Mouse (Mus musculus) MEL (cell line): ENCODE measurements around the gene Krt6a. TPM values are rescaled to one million over a fixed set of nuclear protein-coding genes. Genes with fewer than 3 reads are reported as not detected.

ENCODE experiments used
- DNase-seq: peaks from one replicate; pipeline ENCODE4 v3.0.0; 2011; ENCODE audit warnings: low read depth, low spot score
- H3K27ac ChIP-seq: 2 replicates; pipeline ENCODE4 v1.5.1; 2012; ENCODE audit warnings: low read depth, mild to moderate bottlenecking, control low read depth, low read length, moderate library complexity; ENCODE audit not compliant: control insufficient read depth
- H3K27me3 ChIP-seq, 2 experiments: fragments of 150-350 bp in 1 of 2; sonication (generic) in 1 of 2; 2 replicates each; pipeline ENCODE4 v1.6.1; 2012; ENCODE audit warnings: low read length in 2 of 2, mild to moderate bottlenecking in 2 of 2, improper control_type of control experiment in 1 of 2, moderate library complexity in 1 of 2; ENCODE audit not compliant: insufficient read depth in 2 of 2, control insufficient read depth in 1 of 2
- H3K36me3 ChIP-seq, 2 experiments: 2 replicates each; pipeline ENCODE4 v1.6.1; 2012 to 2014; ENCODE audit warnings: low read length in 2 of 2, improper control_type of control experiment in 1 of 2, inconsistent platforms in 1 of 2, mild to moderate bottlenecking in 1 of 2; ENCODE audit not compliant: insufficient read depth in 2 of 2, control insufficient read depth in 1 of 2
- H3K4me1 ChIP-seq, 2 experiments: fragments of 150-350 bp in 1 of 2; sonication (generic) in 1 of 2; 2 replicates each; pipeline ENCODE4 v1.6.1; 2012; ENCODE audit warnings: low read length in 2 of 2, improper control_type of control experiment in 1 of 2, mild to moderate bottlenecking in 1 of 2; ENCODE audit not compliant: insufficient read depth in 2 of 2, control insufficient read depth in 1 of 2
- H3K4me3 ChIP-seq, 2 experiments: fragments of 150-350 bp in 1 of 2; sonication (generic) in 1 of 2; 2 replicates each; pipeline ENCODE4 v1.5.1; 2012; ENCODE audit warnings: low read depth in 2 of 2, low read length in 2 of 2, mild to moderate bottlenecking in 2 of 2, moderate library complexity in 2 of 2, control low read depth in 1 of 2, improper control_type of control experiment in 1 of 2; ENCODE audit not compliant: control insufficient read depth in 1 of 2, insufficient read depth in 1 of 2
- H3K79me2 ChIP-seq: 2 replicates; pipeline ENCODE4 v1.6.1; 2012; ENCODE audit warnings: mild to moderate bottlenecking, low read length, moderate library complexity; ENCODE audit not compliant: control insufficient read depth, poor library complexity, insufficient read depth
- H3K9ac ChIP-seq: 2 replicates; pipeline ENCODE4 v1.6.1; 2012; ENCODE audit warnings: low read depth, mild to moderate bottlenecking, control low read depth, low read length, moderate library complexity; ENCODE audit not compliant: control insufficient read depth, poor library complexity, severe bottlenecking
- H3K9me3 ChIP-seq: fragments of 150-350 bp; sonication (generic); replicated peaks from 2 replicates; pipeline ENCODE4 v1.6.1; 2012; ENCODE audit warnings: mild to moderate bottlenecking, low read length, improper control_type of control experiment, moderate library complexity; ENCODE audit not compliant: insufficient read depth
- BHLHE40 ChIP-seq: IDR thresholded peaks from 2 replicates; pipeline ENCODE4 v1.6.1; 2012; ENCODE audit warnings: low read depth, mild to moderate bottlenecking, inconsistent platforms, low read length, improper control_type of control experiment, borderline replicate concordance
- CHD1 ChIP-seq: IDR thresholded peaks from 2 replicates; pipeline ENCODE4 v1.6.1; 2012; ENCODE audit warnings: low read depth, mild to moderate bottlenecking, inconsistent platforms, low read length, improper control_type of control experiment
- CHD2 ChIP-seq: IDR thresholded peaks from 2 replicates; pipeline ENCODE4 v1.6.1; 2011; ENCODE audit warnings: low read length, improper control_type of control experiment
- EP300 ChIP-seq, 2 experiments: IDR thresholded peaks; 2 replicates each; pipeline ENCODE4 v1.6.1; 2011; ENCODE audit warnings: improper control_type of control experiment in 2 of 2, low read length in 2 of 2, low read depth in 1 of 2, mild to moderate bottlenecking in 1 of 2
- ETS1 ChIP-seq: IDR thresholded peaks from 2 replicates; pipeline ENCODE4 v1.6.1; 2012; ENCODE audit warnings: low read depth, mild to moderate bottlenecking, inconsistent platforms, low read length, improper control_type of control experiment, moderate library complexity
- GABPA ChIP-seq: IDR thresholded peaks from 2 replicates; pipeline ENCODE4 v1.6.1; 2012; ENCODE audit warnings: low read depth, mild to moderate bottlenecking, inconsistent platforms, low read length, improper control_type of control experiment, moderate library complexity
- GATA1 ChIP-seq: IDR thresholded peaks from 2 replicates; pipeline ENCODE4 v1.6.1; 2011; ENCODE audit warnings: low read depth, low read length, improper control_type of control experiment
- HCFC1 ChIP-seq: IDR thresholded peaks from 2 replicates; pipeline ENCODE4 v1.6.1; 2012; ENCODE audit warnings: low read depth, mild to moderate bottlenecking, inconsistent platforms, low read length, improper control_type of control experiment, moderate library complexity
- KAT2A ChIP-seq: conservative IDR thresholded peaks from 2 replicates; pipeline ENCODE4 v1.6.1; 2012; ENCODE audit warnings: low read depth, low read length, improper control_type of control experiment, inconsistent platforms
- MAZ ChIP-seq: IDR thresholded peaks from 2 replicates; pipeline ENCODE4 v1.6.1; 2012; ENCODE audit warnings: low read depth, mild to moderate bottlenecking, inconsistent platforms, low read length, improper control_type of control experiment
- MEF2A ChIP-seq: IDR thresholded peaks from 2 replicates; pipeline ENCODE4 v1.6.1; 2014; ENCODE audit warnings: low read depth, mild to moderate bottlenecking, inconsistent platforms, low read length, improper control_type of control experiment; ENCODE audit not compliant: poor library complexity, insufficient replicate concordance, severe bottlenecking; ENCODE audit errors: extremely low read depth
- MXI1 ChIP-seq: IDR thresholded peaks from 2 replicates; pipeline ENCODE4 v1.6.1; 2011; ENCODE audit warnings: mild to moderate bottlenecking, low read depth, low read length, improper control_type of control experiment
- MYC ChIP-seq: IDR thresholded peaks from 2 replicates; pipeline ENCODE4 v1.6.1; 2011; ENCODE audit warnings: low read depth, mild to moderate bottlenecking, low read length, improper control_type of control experiment, moderate library complexity
- NELFE ChIP-seq: IDR thresholded peaks from 2 replicates; pipeline ENCODE4 v1.6.1; 2011; ENCODE audit warnings: low read depth, low read length, improper control_type of control experiment
- POLR2A ChIP-seq, 2 experiments: IDR thresholded peaks; 2 replicates each; pipeline ENCODE4 v1.6.1; 2011 to 2012; ENCODE audit warnings: low read length in 2 of 2, mild to moderate bottlenecking in 2 of 2, control low read depth in 1 of 2, improper control_type of control experiment in 1 of 2, low read depth in 1 of 2, moderate library complexity in 1 of 2; ENCODE audit not compliant: control insufficient read depth in 1 of 2, insufficient read depth in 1 of 2, poor library complexity in 1 of 2
- RAD21 ChIP-seq: IDR thresholded peaks from 2 replicates; pipeline ENCODE4 v1.6.1; 2011; ENCODE audit warnings: mild to moderate bottlenecking, low read depth, low read length, improper control_type of control experiment
- RCOR1 ChIP-seq: IDR thresholded peaks from 2 replicates; pipeline ENCODE4 v1.6.1; 2012; ENCODE audit warnings: low read depth, mild to moderate bottlenecking, inconsistent platforms, low read length, improper control_type of control experiment
- TCF12 ChIP-seq: IDR thresholded peaks from 2 replicates; pipeline ENCODE4 v1.6.1; 2014; ENCODE audit warnings: low read depth, mild to moderate bottlenecking, inconsistent platforms, low read length, improper control_type of control experiment, moderate library complexity
- USF1 ChIP-seq: IDR thresholded peaks from 2 replicates; pipeline ENCODE4 v1.6.1; 2014; ENCODE audit warnings: low read depth, mild to moderate bottlenecking, inconsistent platforms, low read length, improper control_type of control experiment, moderate library complexity
- USF2 ChIP-seq, 2 experiments: IDR thresholded peaks; 2 replicates each; pipeline ENCODE4 v1.6.1; 2011 to 2012; ENCODE audit warnings: improper control_type of control experiment in 2 of 2, low read length in 2 of 2, borderline replicate concordance in 1 of 2, inconsistent platforms in 1 of 2, low read depth in 1 of 2, mild to moderate bottlenecking in 1 of 2; ENCODE audit not compliant: insufficient read depth in 1 of 2
- ZC3H11A ChIP-seq: IDR thresholded peaks from 2 replicates; pipeline ENCODE4 v1.6.1; 2012; ENCODE audit warnings: low read depth, mild to moderate bottlenecking, inconsistent platforms, low read length, improper control_type of control experiment
- polyA plus RNA-seq, 2 experiments: library from polyadenylated mRNA; stranded (reverse) in 1 of 2; unstranded in 1 of 2; fragments of >175 nt in 1 of 2; fragments of >200 nt in 1 of 2; gene quantifications; 2 replicates each; pipeline versions ENCODE4 v1.2.1 to v1.2.4; 2012; ENCODE audit warnings: low replicate concordance in 2 of 2, low read depth in 1 of 2; ENCODE audit not compliant: insufficient read length in 2 of 2, insufficient read depth in 1 of 2, missing spikeins in 1 of 2
- total RNA-seq: library from RNA; depleted of rRNA; stranded (reverse); fragments of 300-350 nt; gene quantifications from 2 replicates; pipeline ENCODE4 v1.2.3, GENCODE M21; 2012

The Krt6a gene
- total and polyA plus RNA-seq, 3 experiments, result not detected

DNA sequence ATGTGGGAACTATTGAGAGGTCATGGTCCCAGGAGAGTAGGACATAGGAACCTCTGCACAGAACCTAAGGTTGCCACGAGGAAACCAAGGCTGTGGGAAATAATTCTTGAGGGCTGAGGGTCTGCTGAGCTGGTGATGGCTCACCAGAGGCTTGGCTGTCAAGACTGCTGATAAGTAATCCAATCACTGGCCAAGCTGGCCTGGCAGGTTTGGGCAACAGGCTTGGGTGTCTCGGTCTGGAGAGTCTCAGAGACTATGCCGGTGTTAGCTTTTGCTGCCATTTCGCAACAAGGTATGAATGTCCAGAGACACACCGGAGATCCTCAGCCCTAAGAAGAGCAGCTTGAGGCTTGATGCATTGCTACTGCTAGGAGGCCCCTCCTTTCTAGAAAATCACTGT is 20.2 kb upstream of the Krt6a start:
- no peak for DNase-seq
- no peak overlapping the region for H3K4me3 ChIP-seq
- H3K27ac ChIP-seq, result no peak overlapping the region
- no peaks in the 10 kb centered on the region for H3K9me3 ChIP-seq
- TF ChIP-seq NELFE (no peak), EP300 (IDR thresholded peaks at IDR 0.05; ENCODE audit: low read depth in 1 of 2, low read length in 2 of 2) (no peak)
- TF ChIP-seq, all 39 proteins: peak for 0
- no peaks in the 10 kb centered on the region for H3K27me3 ChIP-seq
- no peak overlapping the region for H3K9ac ChIP-seq
- no peaks in the 10 kb centered on the region for H3K79me2 ChIP-seq
- H3K36me3 ChIP-seq, result no peaks in the 10 kb centered on the region
- H3K4me1 ChIP-seq, result no peaks in the 10 kb centered on the region

DNA sequence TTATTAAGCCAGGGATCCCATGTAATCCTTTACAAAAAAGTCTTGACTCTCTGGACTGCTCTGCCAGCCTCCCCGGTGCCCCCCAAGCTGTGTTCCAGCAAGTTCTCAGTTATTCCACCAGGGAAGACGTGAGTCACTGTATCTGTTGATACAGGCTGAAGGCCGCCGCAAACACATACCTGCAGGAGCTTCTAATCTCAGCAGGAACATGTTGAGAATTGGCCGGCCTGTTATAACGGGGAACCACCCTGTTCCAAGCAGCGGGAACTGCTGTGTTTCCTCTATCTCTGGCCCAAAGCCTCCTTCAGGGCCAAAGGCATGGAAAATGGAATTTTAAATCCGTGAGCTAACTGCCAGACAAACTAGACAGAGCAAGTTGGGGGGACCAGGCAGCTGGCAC is 19.6 kb upstream of the Krt6a start:
- DNase-seq, result no peak
- no peaks in the 10 kb centered on the region for H3K9me3 ChIP-seq
- no peak overlapping the region for H3K27ac ChIP-seq
- H3K36me3 ChIP-seq, result no peaks in the 10 kb centered on the region
- no peak for TF ChIP-seq GATA1
- TF ChIP-seq RAD21, result no peak
- no peak for TF ChIP-seq MEF2A
- no peak for TF ChIP-seq ETS1
- TF ChIP-seq CHD1, result no peak
- TF ChIP-seq KAT2A, result no peak
- TF ChIP-seq NELFE, result no peak
- no peak for TF ChIP-seq MAZ
- TF ChIP-seq EP300 (IDR thresholded peaks at IDR 0.05; ENCODE audit: low read depth in 1 of 2, low read length in 2 of 2), result no peak
- TF ChIP-seq GABPA, result no peak
- no peak for TF ChIP-seq USF2 (IDR thresholded peaks at IDR 0.05; ENCODE audit: borderline replicate concordance in 1 of 2, insufficient read depth in 1 of 2, low read depth in 1 of 2, low read length in 2 of 2)
- TF ChIP-seq RCOR1, result no peak
- H3K27me3 ChIP-seq, result no peaks in the 10 kb centered on the region
- H3K4me1 ChIP-seq, result no peaks in the 10 kb centered on the region
- H3K9ac ChIP-seq, result no peak overlapping the region
- no peaks in the 10 kb centered on the region for H3K79me2 ChIP-seq
- H3K4me3 ChIP-seq, result no peak overlapping the region

DNA sequence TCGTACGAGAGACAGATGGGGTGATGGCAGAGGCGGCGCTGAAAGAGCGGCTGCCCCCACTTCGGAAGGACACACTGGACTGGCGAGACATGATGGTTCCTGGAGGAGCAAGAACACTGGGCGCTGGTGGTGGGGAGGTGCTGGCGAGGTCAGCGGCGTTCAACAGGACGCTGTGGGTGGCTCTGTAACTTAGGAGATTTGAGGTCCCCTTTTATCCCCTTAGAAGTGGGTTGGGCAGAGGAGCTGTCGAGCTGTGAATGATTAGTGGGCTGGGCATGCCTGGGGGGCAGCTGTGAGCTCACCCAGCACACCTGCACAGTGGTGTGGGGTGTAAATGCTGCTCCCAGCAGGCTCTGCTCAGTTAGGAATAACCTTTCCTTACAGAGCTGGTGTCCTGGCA is 18.6 kb upstream of the Krt6a start, which contains the start of gene Krt5:
Krt5 (minus strand) TSS at position 179 of the 400 bp plus-strand sequence.
- H3K36me3 ChIP-seq, result no peaks in the 10 kb centered on the region
- DNase-seq, result no peak
- TF ChIP-seq MXI1 (no peak), BHLHE40 (no peak), POLR2A (IDR thresholded peaks at IDR 0.05; ENCODE audit: control insufficient read depth in 1 of 2, insufficient read depth in 1 of 2, low read depth in 1 of 2, low read length in 2 of 2, poor library complexity in 1 of 2) (no peak), MEF2A (no peak), HCFC1 (no peak), ZC3H11A (no peak), TCF12 (no peak), USF1 (no peak), MYC (no peak), CHD2 (no peak)
- no peaks in the 10 kb centered on the region for H3K4me1 ChIP-seq
- H3K79me2 ChIP-seq, result no peaks in the 10 kb centered on the region
- H3K27ac ChIP-seq, result no peak within 1 kb of the TSS
- H3K27me3 ChIP-seq, result no peaks in the 10 kb centered on the region
- H3K4me3 ChIP-seq, result no peak within 1 kb of the TSS
- no peak within 1 kb of the TSS for H3K9ac ChIP-seq
- H3K9me3 ChIP-seq, result no peaks in the 10 kb centered on the region
